Mouse (Mus musculus): ENCODE data around the gene Gm45713. TPM values are rescaled to one million over a fixed set of nuclear protein-coding genes. Genes with fewer than 3 reads are reported as not detected.
A peak's percentile ranks its signal among the peaks of the same experiment; 100 is the strongest.

The Gm45713 gene
- polyA plus RNA-seq, 1 experiment from 2014 or later = 0.72 TPM

DNA sequence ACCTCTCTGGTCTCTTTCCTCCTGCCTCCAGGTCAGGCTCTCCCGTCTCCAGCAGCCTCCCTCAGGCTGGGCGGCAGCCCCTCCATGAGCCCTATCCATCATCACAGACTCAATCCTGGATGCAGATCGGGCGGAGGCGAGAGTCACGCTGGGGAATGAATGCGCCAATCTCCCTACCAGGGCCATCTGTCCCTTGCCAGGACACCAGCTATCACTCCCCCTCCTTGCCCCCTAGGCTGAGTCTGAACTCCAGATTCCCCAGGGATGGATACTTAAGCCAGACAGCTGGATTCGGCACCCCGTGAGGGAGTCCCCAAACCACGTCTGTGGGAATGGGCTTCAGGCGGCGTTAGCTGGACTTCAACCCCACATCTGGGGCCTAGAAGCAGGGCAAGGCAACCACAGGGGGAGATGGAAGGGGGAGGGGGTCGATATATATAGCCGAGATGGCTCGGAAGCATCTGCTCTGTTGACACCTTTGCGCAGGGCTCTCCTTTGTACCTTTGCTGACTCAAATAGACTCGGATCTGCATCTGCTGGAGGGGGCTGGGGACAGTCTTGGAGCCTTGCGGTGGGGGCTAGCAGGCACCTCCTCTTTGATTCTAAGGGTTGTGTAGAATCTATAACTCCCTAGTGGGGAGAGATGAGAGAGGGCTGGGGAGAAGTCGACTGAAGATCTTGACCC, 31.9 kb upstream of the Gm45713 start:
- DNase-seq (ENCODE audit: low spot score) = no peak
- H3K9me3 ChIP-seq (ENCODE audit: control insufficient read depth, low read length) = peaks cover 21% of the 10 kb centered on the region
- no peak overlapping the region for H3K4me2 ChIP-seq (ENCODE audit: low read length)
- no peaks in the 10 kb centered on the region for H3K36me3 ChIP-seq (ENCODE audit: control insufficient read depth, insufficient read depth, low read length)
- H3K4me3 ChIP-seq (ENCODE audit: low read depth, low read length) = no peak overlapping the region
- H3K27me3 ChIP-seq (replicated peaks; ENCODE audit: control insufficient read depth, insufficient read depth, low read length) = peaks cover 77% of the 10 kb centered on the region
- no peak overlapping the region for H3K9ac ChIP-seq (ENCODE audit: low read length)
- no peaks in the 10 kb centered on the region for H3K4me1 ChIP-seq (replicated peaks; ENCODE audit: control insufficient read depth, insufficient read depth, low read length)
- ATAC-seq (replicated peaks; ENCODE audit: low FRiP score, low TSS enrichment, low read depth) = no peak
- H3K27ac ChIP-seq (ENCODE audit: low read depth) = no peak overlapping the region
- 2% methylated on average over 19 of the region's 19 CpGs for WGBS

DNA sequence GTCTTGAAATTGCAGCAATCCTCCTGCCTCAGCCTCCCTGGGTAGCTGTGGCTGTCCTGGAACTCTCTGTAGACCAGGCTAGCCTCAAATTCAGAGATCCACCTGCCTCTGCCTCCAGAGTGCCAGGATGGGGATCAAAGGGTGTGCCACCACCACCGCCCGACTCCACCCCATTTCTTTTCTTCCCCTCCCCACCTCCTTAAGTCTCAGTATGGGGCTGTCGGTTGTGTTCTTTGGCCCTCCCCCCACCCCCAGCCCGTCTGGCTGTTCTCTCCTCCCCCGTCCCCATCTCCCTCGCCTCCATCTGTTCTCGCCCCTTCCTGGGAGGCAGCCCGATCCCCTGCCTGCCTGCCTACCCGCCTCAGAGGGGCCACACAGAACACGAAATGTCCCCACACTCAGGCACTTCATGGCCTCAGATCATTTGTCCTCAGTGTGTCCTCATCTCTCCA, 30.9 kb upstream of the Gm45713 start:
- Histone ChIP-seq H3K9me3 (ENCODE audit: control insufficient read depth, low read length) (peaks cover 21% of the 10 kb centered on the region), H3K27me3 (replicated peaks; ENCODE audit: control insufficient read depth, insufficient read depth, low read length) (peaks cover 84% of the 10 kb centered on the region), H3K9ac (ENCODE audit: low read length) (no peak overlapping the region), H3K4me1 (replicated peaks; ENCODE audit: control insufficient read depth, insufficient read depth, low read length) (no peaks in the 10 kb centered on the region), H3K4me2 (ENCODE audit: low read length) (no peak overlapping the region), H3K27ac (ENCODE audit: low read depth) (no peak overlapping the region), H3K36me3 (ENCODE audit: control insufficient read depth, insufficient read depth, low read length) (no peaks in the 10 kb centered on the region), H3K4me3 (ENCODE audit: low read depth, low read length) (no peak overlapping the region)
- DNase-seq (ENCODE audit: low spot score) = no peak
- WGBS = 27% methylated on average over 10 of the region's 10 CpGs
- ATAC-seq (replicated peaks; ENCODE audit: low FRiP score, low TSS enrichment, low read depth) = no peak

GRCm38 (mm10) chr7:45165701-45166100, 29.7 kb upstream of the Gm45713 start:
- Histone ChIP-seq H3K4me1 (replicated peaks; ENCODE audit: control insufficient read depth, insufficient read depth, low read length) (no peaks in the 10 kb centered on the region), H3K36me3 (ENCODE audit: control insufficient read depth, insufficient read depth, low read length) (peaks cover 2% of the 10 kb centered on the region; the same call in 1 of the 2 replicates), H3K4me2 (ENCODE audit: low read length) (no peak overlapping the region), H3K9me3 (ENCODE audit: control insufficient read depth, low read length) (peaks cover 21% of the 10 kb centered on the region), H3K27ac (ENCODE audit: low read depth) (no peak overlapping the region), H3K9ac (ENCODE audit: low read length) (no peak overlapping the region), H3K27me3 (replicated peaks; ENCODE audit: control insufficient read depth, insufficient read depth, low read length) (peaks cover 78% of the 10 kb centered on the region), H3K4me3 (ENCODE audit: low read depth, low read length) (no peak overlapping the region)
- 47% methylated on average over 11 of the region's 11 CpGs for WGBS
- ATAC-seq (replicated peaks; ENCODE audit: low FRiP score, low TSS enrichment, low read depth) (no peak), DNase-seq (ENCODE audit: low spot score) (no peak)

- WGBS = 72% methylated on average over 5 of the region's 5 CpGs
- Histone ChIP-seq H3K9me3 (ENCODE audit: control insufficient read depth, low read length) (peaks cover 12% of the 10 kb centered on the region), H3K4me2 (ENCODE audit: low read length) (no peak overlapping the region), H3K9ac (ENCODE audit: low read length) (no peak overlapping the region), H3K4me3 (ENCODE audit: low read depth, low read length) (no peak overlapping the region), H3K27me3 (replicated peaks; ENCODE audit: control insufficient read depth, insufficient read depth, low read length) (peaks cover 76% of the 10 kb centered on the region), H3K36me3 (ENCODE audit: control insufficient read depth, insufficient read depth, low read length) (peaks cover 11% of the 10 kb centered on the region), H3K27ac (ENCODE audit: low read depth) (no peak overlapping the region), H3K4me1 (replicated peaks; ENCODE audit: control insufficient read depth, insufficient read depth, low read length) (no peaks in the 10 kb centered on the region)
- DNase-seq (ENCODE audit: low spot score) (no peak), ATAC-seq (replicated peaks; ENCODE audit: low FRiP score, low TSS enrichment, low read depth) (no peak)
Measured at GRCm38 (mm10) chr7:45164833-45165232, 28.8 kb upstream of the Gm45713 start.

DNA sequence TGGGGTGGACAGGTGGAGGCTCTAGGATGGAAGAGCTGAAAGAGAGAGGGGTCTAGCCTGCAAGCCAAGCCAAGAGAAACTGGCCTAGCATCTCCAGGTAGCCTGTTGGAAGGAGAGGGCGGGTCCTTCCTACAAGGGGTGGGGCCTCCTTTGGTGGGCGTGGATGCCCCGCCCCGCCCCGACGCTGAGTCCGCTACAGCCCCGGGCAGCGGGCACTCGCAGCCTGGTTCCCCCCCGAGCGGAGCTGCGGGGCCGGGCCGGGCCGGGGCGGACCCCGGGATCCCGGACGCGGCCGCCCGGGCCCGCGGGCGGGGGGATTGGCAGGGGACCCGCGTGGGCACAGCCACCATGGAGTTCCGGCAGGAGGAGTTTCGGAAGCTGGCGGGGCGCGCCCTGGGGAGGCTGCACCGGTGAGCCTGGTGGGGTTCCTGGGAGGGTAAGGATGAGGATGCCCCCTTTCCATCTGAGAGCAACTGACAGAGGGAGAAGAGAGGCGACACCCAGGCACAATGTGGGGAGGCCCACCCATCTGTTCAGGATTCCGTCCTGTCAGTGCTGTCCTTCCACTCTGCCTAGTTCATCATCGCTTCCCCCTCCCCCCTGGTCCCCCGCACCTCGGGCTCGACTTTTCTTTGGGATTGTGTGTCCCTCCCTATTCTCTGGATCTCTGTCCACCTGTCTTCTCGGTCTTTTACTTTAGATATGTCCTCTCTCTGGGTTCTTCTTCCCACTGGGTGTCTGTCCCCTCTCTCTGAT, 27.9 kb upstream of the Gm45713 start, which contains the start of gene Slc17a7:
Gene Slc17a7 (plus strand): TSS at position 215 of the 756 bp plus-strand sequence.
- ATAC-seq (replicated peaks; ENCODE audit: low FRiP score, low TSS enrichment, low read depth) = no peak
- Histone ChIP-seq H3K27ac (ENCODE audit: low read depth) (no peak within 1 kb of the TSS), H3K4me1 (replicated peaks; ENCODE audit: control insufficient read depth, insufficient read depth, low read length) (no peaks in the 10 kb centered on the region), H3K36me3 (ENCODE audit: control insufficient read depth, insufficient read depth, low read length) (peaks cover 20% of the 10 kb centered on the region), H3K27me3 (replicated peaks; ENCODE audit: control insufficient read depth, insufficient read depth, low read length) (peaks cover 67% of the 10 kb centered on the region), H3K9ac (ENCODE audit: low read length) (no peak within 1 kb of the TSS), H3K4me3 (ENCODE audit: low read depth, low read length) (peak within 1 kb of the TSS; percentile 25), H3K9me3 (ENCODE audit: control insufficient read depth, low read length) (peaks cover 3% of the 10 kb centered on the region), H3K4me2 (ENCODE audit: low read length) (peak within 1 kb of the TSS; percentile 51)
- 2% methylated on average over 36 of the region's 41 CpGs for whole genome bisulfite sequencing
- DNase-seq (ENCODE audit: low spot score) = peak; percentile 70

DNA sequence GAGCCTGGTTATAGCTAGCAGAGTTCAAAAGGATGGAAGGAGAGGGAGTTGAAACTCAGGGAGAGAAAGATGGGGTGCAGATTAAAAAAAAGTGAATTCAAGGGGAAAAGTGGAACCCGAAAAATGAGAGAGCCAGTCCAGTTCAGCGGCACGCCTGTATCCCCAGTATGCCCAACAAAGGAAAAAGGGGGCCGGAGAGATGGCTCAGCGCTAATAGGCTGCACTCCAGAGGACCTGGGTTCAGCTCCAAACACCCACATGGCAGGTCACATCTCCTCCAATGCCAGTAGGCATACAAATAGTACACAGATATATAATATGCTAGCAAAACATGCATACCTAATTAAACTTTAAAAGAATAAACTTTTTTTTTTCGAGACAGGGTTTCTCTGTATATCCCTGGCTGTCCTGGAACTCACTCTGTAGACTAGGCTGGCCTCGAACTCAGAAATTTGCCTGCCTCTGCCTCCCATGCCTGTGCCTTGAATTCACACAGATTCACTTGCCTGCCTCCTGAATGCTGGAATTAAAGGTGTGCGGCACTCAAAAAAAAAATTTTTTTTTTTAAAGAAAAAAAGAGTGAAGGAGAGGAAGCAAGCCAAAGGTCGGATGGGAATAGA, 27.1 kb upstream of the Gm45713 start:
- H3K4me2 ChIP-seq (ENCODE audit: low read length) = no peak overlapping the region
- DNase-seq (ENCODE audit: low spot score) (no peak), ATAC-seq (replicated peaks; ENCODE audit: low FRiP score, low TSS enrichment, low read depth) (no peak)
- H3K4me1 ChIP-seq (replicated peaks; ENCODE audit: control insufficient read depth, insufficient read depth, low read length) = no peaks in the 10 kb centered on the region
- WGBS = 72% methylated on average over 9 of the region's 9 CpGs
- H3K27ac ChIP-seq (ENCODE audit: low read depth) = no peak overlapping the region
- H3K9ac ChIP-seq (ENCODE audit: low read length) = no peak overlapping the region
- H3K9me3 ChIP-seq (ENCODE audit: control insufficient read depth, low read length) = no peaks in the 10 kb centered on the region
- H3K27me3 ChIP-seq (replicated peaks; ENCODE audit: control insufficient read depth, insufficient read depth, low read length) = peaks cover 59% of the 10 kb centered on the region
- peaks cover 25% of the 10 kb centered on the region for H3K36me3 ChIP-seq (ENCODE audit: control insufficient read depth, insufficient read depth, low read length)
- H3K4me3 ChIP-seq (ENCODE audit: low read depth, low read length) = no peak overlapping the region

DNA sequence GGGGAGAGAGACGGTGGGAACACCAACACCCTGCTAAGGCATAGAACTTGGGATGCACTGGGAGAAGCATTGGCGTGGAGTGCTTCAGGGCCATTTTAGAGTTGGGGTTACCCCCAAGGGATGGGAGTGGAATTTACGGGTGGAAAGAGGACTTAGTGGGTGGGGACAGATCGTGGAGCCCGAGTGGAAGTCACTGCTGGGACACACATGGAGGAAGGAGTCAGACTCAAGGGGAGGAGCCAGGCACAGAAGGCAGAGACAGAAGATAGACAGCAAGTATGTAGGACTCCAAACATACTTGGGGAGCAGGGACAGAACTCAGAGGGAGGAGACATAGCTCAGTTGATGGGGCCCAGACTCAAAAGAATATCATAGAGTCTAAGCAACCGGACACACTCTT, 26.5 kb upstream of the Gm45713 start:
- no peak for DNase-seq (ENCODE audit: low spot score)
- peak overlapping the region; percentile 34 for H3K4me3 ChIP-seq (ENCODE audit: low read depth, low read length)
- H3K27me3 ChIP-seq (replicated peaks; ENCODE audit: control insufficient read depth, insufficient read depth, low read length) = peaks cover 53% of the 10 kb centered on the region
- H3K27ac ChIP-seq (ENCODE audit: low read depth) = no peak overlapping the region
- no peaks in the 10 kb centered on the region for H3K9me3 ChIP-seq (ENCODE audit: control insufficient read depth, low read length)
- ATAC-seq (replicated peaks; ENCODE audit: low FRiP score, low TSS enrichment, low read depth) = no peak
- H3K4me1 ChIP-seq (replicated peaks; ENCODE audit: control insufficient read depth, insufficient read depth, low read length) = no peaks in the 10 kb centered on the region
- peaks cover 29% of the 10 kb centered on the region for H3K36me3 ChIP-seq (ENCODE audit: control insufficient read depth, insufficient read depth, low read length)
- peak overlapping the region; percentile 69 for H3K4me2 ChIP-seq (ENCODE audit: low read length)
- WGBS = 27% methylated on average over 6 of the region's 6 CpGs
- peak overlapping the region; percentile 14; the same call in 1 of the 2 replicates for H3K9ac ChIP-seq (ENCODE audit: low read length)

DNA sequence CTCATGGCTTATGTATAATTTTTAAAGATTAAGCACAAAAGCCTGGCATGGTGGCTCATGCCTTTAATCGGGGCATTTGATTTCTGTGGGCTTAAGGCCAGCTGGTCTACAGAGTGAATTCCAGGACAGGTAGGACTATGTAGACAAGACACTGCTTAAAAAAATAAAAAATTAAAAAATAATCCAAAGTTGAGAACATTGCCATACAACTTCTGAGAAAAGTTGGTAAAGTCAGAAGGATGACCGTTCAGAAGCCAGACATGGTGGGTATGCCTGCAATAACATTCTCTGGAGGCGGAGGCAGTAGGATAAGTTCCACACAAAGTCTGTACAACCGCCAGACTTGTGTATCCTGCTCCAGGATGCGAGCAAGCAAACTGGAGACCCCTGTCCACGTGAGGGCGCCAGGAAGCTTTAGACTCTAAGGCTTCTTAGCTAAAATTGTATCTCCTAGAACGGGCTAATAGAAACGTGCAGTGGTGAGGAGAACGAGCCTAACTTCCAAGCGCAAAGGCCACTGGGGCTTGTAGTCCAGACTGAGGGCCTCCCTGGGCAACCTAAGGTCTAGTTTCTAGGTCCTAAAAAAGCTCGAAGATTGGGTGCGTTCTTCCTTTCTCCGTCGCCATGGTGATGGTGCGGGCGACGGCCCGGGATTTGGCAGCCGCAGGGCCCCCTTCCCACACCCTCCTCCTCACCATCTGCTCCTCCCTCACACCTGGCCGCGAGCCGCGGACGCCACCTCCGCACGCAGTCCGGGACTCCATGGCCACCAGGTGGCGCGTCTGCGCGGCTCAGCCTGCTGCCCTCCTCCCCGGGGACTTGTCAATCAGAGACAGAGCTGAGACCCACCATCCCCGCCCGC, 25.8 kb upstream of the Gm45713 start:
- Histone ChIP-seq H3K9ac (ENCODE audit: low read length) (peak overlapping the region; percentile 14; the same call in 1 of the 2 replicates), H3K9me3 (ENCODE audit: control insufficient read depth, low read length) (no peaks in the 10 kb centered on the region), H3K4me1 (replicated peaks; ENCODE audit: control insufficient read depth, insufficient read depth, low read length) (no peaks in the 10 kb centered on the region), H3K27ac (ENCODE audit: low read depth) (0 out of 2 replicates have a peak overlapping the region, but pooled peaks have one; percentile 4), H3K27me3 (replicated peaks; ENCODE audit: control insufficient read depth, insufficient read depth, low read length) (peaks cover 46% of the 10 kb centered on the region), H3K4me2 (ENCODE audit: low read length) (peak overlapping the region; percentile 69), H3K36me3 (ENCODE audit: control insufficient read depth, insufficient read depth, low read length) (peaks cover 32% of the 10 kb centered on the region), H3K4me3 (ENCODE audit: low read depth, low read length) (peak overlapping the region; percentile 34)
- WGBS = 4% methylated on average over 35 of the region's 35 CpGs
- ATAC-seq (replicated peaks; ENCODE audit: low FRiP score, low TSS enrichment, low read depth) (peak; percentile 84), DNase-seq (ENCODE audit: low spot score) (peak; percentile 95)

All from intestine, embryonic 14.5 days (tissue).